In the genomic region with DNA sequence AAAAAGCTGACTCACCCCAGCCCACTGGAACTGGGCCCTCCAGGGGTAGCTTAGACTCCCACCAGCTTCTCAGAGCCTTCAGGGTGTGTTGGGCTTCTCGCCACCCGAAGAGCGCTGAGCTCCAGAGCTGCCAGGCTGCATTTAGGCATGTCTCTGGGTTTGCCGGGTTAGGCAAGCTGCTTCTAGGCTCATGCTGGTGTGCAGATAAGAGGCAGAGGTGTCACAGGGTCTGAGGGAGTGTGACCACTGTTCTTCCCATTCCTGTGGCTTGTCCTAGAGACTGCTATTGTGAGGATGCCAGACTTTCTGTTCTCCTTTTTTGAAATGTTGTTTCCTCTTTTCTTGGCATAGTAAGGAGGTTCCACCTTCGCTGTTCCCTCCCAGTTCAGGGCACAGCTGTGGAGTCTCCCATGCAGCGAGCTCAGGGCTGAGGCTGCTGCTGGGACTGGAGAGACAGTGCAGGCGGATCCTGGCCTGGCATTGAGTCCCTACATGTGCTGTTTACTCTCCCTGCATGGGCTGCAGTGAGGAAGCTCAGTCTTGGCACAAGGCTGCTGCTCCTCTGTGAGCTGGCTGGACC, we compare ENCODE assay signal across 12 mouse cellular contexts. TPM values are rescaled to one million over a fixed set of nuclear protein-coding genes. Genes with fewer than 3 reads are reported as not detected.
DNase-seq lines count a peak whose midpoint lies in the region; ATAC-seq and TF ChIP-seq lines count a peak whose summit lies in the region.
"Had no signal": no experiment of that assay in that cellular context is flagged by ENCODE, and none has a peak within 500 bp of the region (broad histone marks: within the 10 kb centered on the region; RNA-seq: fewer than 3 reads in every experiment).

No protein-coding gene starts in this region.

- H3K9me3 ChIP-seq in kidney, embryonic 16.5 days (ENCODE audit: low read length): peaks cover 2% of the 10 kb centered on the region; the same call in 1 of the 2 replicates
- H3K9me3 ChIP-seq in stomach, embryonic 15.5 days: no peaks in the 10 kb centered on the region
- no peaks in the 10 kb centered on the region for H3K9me3 ChIP-seq in stomach, postnatal 0 days (ENCODE audit: control insufficient read depth, low read length)
- no peaks in the 10 kb centered on the region for H3K9me3 ChIP-seq in liver, embryonic 15.5 days (replicated peaks)
- H3K9me3 ChIP-seq in stomach, embryonic 16.5 days (replicated peaks; ENCODE audit: control insufficient read depth, low read length): no peaks in the 10 kb centered on the region
- H3K9me3 ChIP-seq: embryonic facial prominence, embryonic 12.5 days had no signal

- no peak overlapping the region for H3K27ac ChIP-seq in kidney, embryonic 16.5 days (ENCODE audit: low read length)
- no peak overlapping the region for H3K27ac ChIP-seq in stomach, embryonic 15.5 days
- H3K27ac ChIP-seq in stomach, postnatal 0 days (replicated peaks): no peak overlapping the region
- H3K27ac ChIP-seq in liver, embryonic 15.5 days (replicated peaks): 0 out of 2 replicates have a peak overlapping the region, but pooled peaks have one; percentile 41
- no peak overlapping the region for H3K27ac ChIP-seq in stomach, embryonic 16.5 days (ENCODE audit: low read length)
- H3K27ac ChIP-seq: embryonic facial prominence, embryonic 12.5 days; hindbrain, embryonic 10.5 days; kidney, postnatal 0 days had no signal

- TF ChIP-seq EP300 in stomach, postnatal 0 days (optimal IDR thresholded peaks at IDR 0.05): no peak

- no peaks in the 10 kb centered on the region for H3K27me3 ChIP-seq in kidney, embryonic 16.5 days (ENCODE audit: insufficient read depth, low read length)
- H3K27me3 ChIP-seq in stomach, embryonic 15.5 days (replicated peaks): no peaks in the 10 kb centered on the region
- no peaks in the 10 kb centered on the region for H3K27me3 ChIP-seq in stomach, postnatal 0 days (ENCODE audit: control insufficient read depth, insufficient read depth, low read length)
- H3K27me3 ChIP-seq in liver, embryonic 15.5 days: no peaks in the 10 kb centered on the region
- no peaks in the 10 kb centered on the region for H3K27me3 ChIP-seq in stomach, embryonic 16.5 days (ENCODE audit: control insufficient read depth, insufficient read depth, low read length)
- H3K27me3 ChIP-seq: embryonic facial prominence, embryonic 12.5 days had no signal

- no peak for DNase-seq in kidney, postnatal 36 days
- DNase-seq in stomach, postnatal 0 days (ENCODE audit: low spot score): no peak
- DNase-seq in ovary, adult 18-20 months (ENCODE audit: low spot score): no peak
- no peak for DNase-seq in thymus, postnatal 36 days
- DNase-seq: spleen, adult 18-20 months had no signal

- no peaks in the 10 kb centered on the region for H3K36me3 ChIP-seq in kidney, embryonic 16.5 days (ENCODE audit: insufficient read depth, low read length)
- H3K36me3 ChIP-seq in stomach, embryonic 15.5 days: no peaks in the 10 kb centered on the region
- H3K36me3 ChIP-seq in stomach, postnatal 0 days (ENCODE audit: control insufficient read depth, insufficient read depth, low read length): no peaks in the 10 kb centered on the region
- 0 out of 2 replicates have a peak, but pooled peaks cover 3% of the 10 kb centered on the region for H3K36me3 ChIP-seq in liver, embryonic 15.5 days (replicated peaks)
- no peaks in the 10 kb centered on the region for H3K36me3 ChIP-seq in stomach, embryonic 16.5 days (ENCODE audit: control insufficient read depth, insufficient read depth, low read length)
- H3K36me3 ChIP-seq: embryonic facial prominence, embryonic 12.5 days had no signal

- H3K4me2 ChIP-seq in kidney, embryonic 16.5 days (replicated peaks; ENCODE audit: low read depth, low read length): no peak overlapping the region
- no peak overlapping the region for H3K4me2 ChIP-seq in stomach, embryonic 15.5 days
- H3K4me2 ChIP-seq in stomach, postnatal 0 days (replicated peaks; ENCODE audit: low read depth): no peak overlapping the region
- no peak overlapping the region for H3K4me2 ChIP-seq in liver, embryonic 15.5 days
- H3K4me2 ChIP-seq in stomach, embryonic 16.5 days (ENCODE audit: low read depth, low read length): no peak overlapping the region
- H3K4me2 ChIP-seq: embryonic facial prominence, embryonic 12.5 days had no signal

- no peak overlapping the region for H3K9ac ChIP-seq in kidney, embryonic 16.5 days (replicated peaks; ENCODE audit: low read length)
- no peak overlapping the region for H3K9ac ChIP-seq in stomach, embryonic 15.5 days
- H3K9ac ChIP-seq in stomach, postnatal 0 days (ENCODE audit: low read length): no peak overlapping the region
- no peak overlapping the region for H3K9ac ChIP-seq in liver, embryonic 15.5 days
- no peak overlapping the region for H3K9ac ChIP-seq in stomach, embryonic 16.5 days (ENCODE audit: low read length)
- H3K9ac ChIP-seq: embryonic facial prominence, embryonic 12.5 days had no signal

- ATAC-seq in kidney, embryonic 16.5 days (ENCODE audit: low FRiP score, low TSS enrichment): peak; percentile 37; the same call in 1 of the 2 replicates
- peak; percentile 18; the same call in 1 of the 2 replicates for ATAC-seq in stomach, embryonic 15.5 days (ENCODE audit: insufficient read depth, low FRiP score, low read depth)
- ATAC-seq in stomach, postnatal 0 days (ENCODE audit: low FRiP score, low TSS enrichment): no peak
- ATAC-seq in liver, embryonic 15.5 days (ENCODE audit: insufficient read depth): peak; percentile 49
- peak; percentile 25; the same call in 1 of the 2 replicates for ATAC-seq in stomach, embryonic 16.5 days (ENCODE audit: insufficient read depth, low FRiP score)

- peaks cover 14% of the 10 kb centered on the region for H3K4me1 ChIP-seq in kidney, embryonic 16.5 days (ENCODE audit: insufficient read depth, low read length)
- H3K4me1 ChIP-seq in stomach, embryonic 15.5 days: no peaks in the 10 kb centered on the region
- H3K4me1 ChIP-seq in stomach, postnatal 0 days (replicated peaks; ENCODE audit: control insufficient read depth, insufficient read depth): no peaks in the 10 kb centered on the region
- H3K4me1 ChIP-seq in liver, embryonic 15.5 days (replicated peaks): peaks cover 33% of the 10 kb centered on the region
- H3K4me1 ChIP-seq in stomach, embryonic 16.5 days (ENCODE audit: control insufficient read depth, insufficient read depth, low read length): no peaks in the 10 kb centered on the region
- H3K4me1 ChIP-seq: embryonic facial prominence, embryonic 12.5 days had no signal

- no peak overlapping the region for H3K4me3 ChIP-seq in kidney, embryonic 16.5 days (ENCODE audit: low read length)
- no peak overlapping the region for H3K4me3 ChIP-seq in stomach, embryonic 15.5 days (replicated peaks)
- H3K4me3 ChIP-seq in stomach, postnatal 0 days (ENCODE audit: low read depth, low read length): no peak overlapping the region
- H3K4me3 ChIP-seq in liver, embryonic 15.5 days (replicated peaks): no peak overlapping the region
- H3K4me3 ChIP-seq in stomach, embryonic 16.5 days (replicated peaks; ENCODE audit: low read length): no peak overlapping the region
- H3K4me3 ChIP-seq: embryonic facial prominence, embryonic 12.5 days; hindbrain, embryonic 10.5 days had no signal

- no peak for TF ChIP-seq CTCF in stomach, postnatal 0 days (IDR thresholded peaks at IDR 0.05; ENCODE audit: low read depth)

- WGBS in kidney, embryonic 16.5 days: 86% methylated on average over 7 of the region's 7 CpGs
- WGBS in stomach, embryonic 15.5 days: 81% methylated on average over 7 of the region's 7 CpGs
- 88% methylated on average over 7 of the region's 7 CpGs for WGBS in stomach, postnatal 0 days
- 30% methylated on average over 7 of the region's 7 CpGs for WGBS in liver, embryonic 15.5 days (ENCODE audit: insufficient replicate concordance)
- WGBS in stomach, embryonic 16.5 days: 80% methylated on average over 7 of the region's 7 CpGs

RNA-seq across cellular contexts. Expression of a gene that starts 10.8 kb away (rescaled TPM):
- 16.5 and 16.6 TPM in 2 replicates for polyA plus RNA-seq in kidney, embryonic 16.5 days (2015; fragmentation: Nextera tagmentation; extraction: Ambion mirVana)
- polyA plus RNA-seq in stomach, embryonic 15.5 days (2015; fragmentation: Nextera tagmentation; extraction: Ambion mirVana): 10.4 TPM in 2 replicates
- 8.7 TPM in 2 replicates for polyA plus RNA-seq in stomach, postnatal 0 days (2015; fragmentation: Nextera tagmentation; extraction: Ambion mirVana)
- 6.6 and 8.3 TPM in 2 replicates for polyA plus RNA-seq in liver, embryonic 15.5 days (2015; fragmentation: Nextera tagmentation; extraction: Ambion mirVana)
- 11.4 and 12.0 TPM in 2 replicates for polyA plus RNA-seq in stomach, embryonic 16.5 days (2015; fragmentation: Nextera tagmentation; extraction: Ambion mirVana)

RNA-seq across cellular contexts. Expression of a gene that starts 39.1 kb away (rescaled TPM):
- 13.6 and 13.7 TPM in 2 replicates for polyA plus RNA-seq in kidney, embryonic 16.5 days (2015; fragmentation: Nextera tagmentation; extraction: Ambion mirVana)
- 11.0 and 12.1 TPM in 2 replicates for polyA plus RNA-seq in stomach, embryonic 15.5 days (2015; fragmentation: Nextera tagmentation; extraction: Ambion mirVana)
- polyA plus RNA-seq in stomach, postnatal 0 days (2015; fragmentation: Nextera tagmentation; extraction: Ambion mirVana): 4.6 and 5.2 TPM in 2 replicates
- 4.1 and 4.8 TPM in 2 replicates for polyA plus RNA-seq in liver, embryonic 15.5 days (2015; fragmentation: Nextera tagmentation; extraction: Ambion mirVana)
- polyA plus RNA-seq in stomach, embryonic 16.5 days (2015; fragmentation: Nextera tagmentation; extraction: Ambion mirVana): 11.4 TPM in 2 replicates
